Mouse (Mus musculus) stomach, embryonic 14.5 days (tissue): ENCODE results near the gene Klhl10. TPM values are rescaled to one million over a fixed set of nuclear protein-coding genes. Genes with fewer than 3 reads are reported as not detected.

Source experiments
- ATAC-seq: fragments of 200-750 bp; cut with Nextera tagmentation; 2 replicates; pipeline ENCODE4 v1.8.0; 2017; ENCODE audit warnings: low read depth, moderate TSS enrichment; ENCODE audit not compliant: insufficient number of reproducible peaks, insufficient read depth, low FRiP score
- H3K27ac ChIP-seq: fragments of 300-500 bp; sonication (generic); 2 replicates; pipeline ENCODE4 v1.5.1; 2014; ENCODE audit warnings: mild to moderate bottlenecking, low read length, moderate library complexity, mixed read lengths
- H3K27me3 ChIP-seq: fragments of 300-500 bp; sonication (generic); 2 replicates; pipeline ENCODE4 v1.6.1; 2014; ENCODE audit warnings: low read length, control low read depth, mixed read lengths; ENCODE audit not compliant: control insufficient read depth, insufficient read depth
- H3K36me3 ChIP-seq: fragments of 300-500 bp; sonication (generic); 2 replicates; pipeline ENCODE4 v1.6.1; 2014; ENCODE audit warnings: mild to moderate bottlenecking, control low read depth, low read length, moderate library complexity, mixed read lengths; ENCODE audit not compliant: control insufficient read depth, insufficient read depth
- H3K4me1 ChIP-seq: fragments of 300-500 bp; sonication (generic); 2 replicates; pipeline ENCODE4 v1.6.1; 2014; ENCODE audit warnings: low read length, control low read depth, mixed read lengths; ENCODE audit not compliant: control insufficient read depth, insufficient read depth
- H3K4me2 ChIP-seq: fragments of 300-500 bp; sonication (generic); replicated peaks from 2 replicates; pipeline ENCODE4 v1.6.1; 2014; ENCODE audit warnings: low read depth, low read length, control low read depth
- H3K4me3 ChIP-seq: fragments of 300-500 bp; sonication (generic); 2 replicates; pipeline ENCODE4 v1.5.1; 2014; ENCODE audit warnings: low read depth, low read length, control low read depth
- H3K9ac ChIP-seq: fragments of 300-500 bp; sonication (generic); replicated peaks from 2 replicates; pipeline ENCODE4 v1.6.1; 2014; ENCODE audit warnings: low read depth, mild to moderate bottlenecking, control low read depth, low read length, moderate library complexity, mixed read lengths
- H3K9me3 ChIP-seq: fragments of 300-500 bp; sonication (generic); 2 replicates; pipeline ENCODE4 v1.6.1; 2016; ENCODE audit warnings: low read depth, low read length, control low read depth; ENCODE audit not compliant: control insufficient read depth
- WGBS: fragments of 180-500 bp; shearing (Covaris S2); extraction: QIAGEN DNeasy Blood & Tissue Kit; methylation state at CpG from one replicate; pipeline ENCODE4 v1.1.7; 2014; 5-methylcytosine and 5-hydroxymethylcytosine counted together
- polyA plus RNA-seq: library from polyadenylated mRNA; unstranded; fragments of >200 nt; fragmentation: Nextera tagmentation; extraction: Ambion mirVana; gene quantifications from 2 replicates; pipeline ENCODE4 v1.2.1, GENCODE M21; 2014

The Klhl10 gene
- polyA plus RNA-seq, 1 experiment from 2014 or later = 0.52 TPM

- peak; percentile 93 for ATAC-seq
- H3K9ac ChIP-seq = peak within 1 kb of the TSS; percentile 72
- H3K4me1 ChIP-seq = peaks cover 38% of the 10 kb centered on the region
- H3K4me3 ChIP-seq = peak within 1 kb of the TSS; percentile 67
- peak within 1 kb of the TSS; percentile 88 for H3K27ac ChIP-seq
- H3K36me3 ChIP-seq = peaks cover 8% of the 10 kb centered on the region; the same call in 1 of the 2 replicates
- under 1% methylated on average over 80 of the region's 93 CpGs for WGBS
- H3K9me3 ChIP-seq = no peaks in the 10 kb centered on the region
- H3K4me2 ChIP-seq = peak within 1 kb of the TSS; percentile 79
- H3K27me3 ChIP-seq = no peaks in the 10 kb centered on the region
These were observed 27.4 kb upstream of the Klhl10 start, which contains the start of gene P3h4 for GRCm38 (mm10) chr11:100414021-100414913. Gene P3h4 (minus strand): TSS chr11:100414836.

DNA sequence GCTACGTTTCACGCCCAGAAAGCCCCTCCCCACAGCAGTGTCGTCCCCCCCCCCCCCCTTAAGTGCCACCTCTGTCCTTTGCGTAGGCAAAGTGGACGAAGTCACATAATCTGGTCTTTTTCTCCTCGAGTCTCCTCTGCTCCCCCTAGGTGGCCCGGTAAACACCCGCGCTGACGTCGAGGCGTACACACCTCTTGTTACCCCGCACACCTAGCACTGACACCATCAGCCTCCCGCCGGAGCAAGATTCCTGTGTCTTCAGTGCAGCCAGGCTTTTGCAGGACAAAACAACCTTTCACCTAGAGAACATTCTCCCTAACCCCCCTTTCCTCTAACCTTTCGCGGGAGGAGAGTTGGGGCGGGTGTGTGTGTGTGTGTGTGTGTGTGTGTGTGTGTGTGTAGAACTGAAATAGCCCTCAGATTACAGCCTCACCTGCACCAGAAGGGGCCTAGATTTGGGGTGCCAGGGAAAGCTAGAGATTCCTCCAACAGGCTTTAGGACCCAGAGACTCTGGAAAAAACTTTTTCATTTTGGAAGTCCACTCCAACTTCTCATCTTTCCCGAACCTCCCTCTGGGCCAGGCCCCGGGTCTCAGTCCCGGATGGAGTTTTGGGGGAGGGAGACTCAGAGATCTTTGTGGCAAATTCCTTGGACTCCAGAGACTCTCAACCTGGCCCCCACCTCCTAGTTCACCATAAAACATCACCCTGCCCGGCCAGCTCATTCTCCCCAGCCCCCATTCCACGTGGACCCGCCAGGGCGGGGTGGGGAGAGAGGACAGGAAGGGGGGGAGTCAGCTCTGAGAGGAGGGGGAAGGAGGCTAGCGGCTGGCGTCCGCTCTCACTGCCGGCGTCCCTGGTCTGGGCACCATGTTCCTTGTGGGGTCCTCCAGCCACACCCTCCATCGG is 26.5 kb upstream of the Klhl10 start, which contains the start of gene Fkbp10:
Fkbp10 (plus strand) TSS at position 784 of the 909 bp plus-strand sequence.
- peaks cover 38% of the 10 kb centered on the region for H3K4me1 ChIP-seq

GRCm38 (mm10) chr11:100421537-100421936 is 20.2 kb upstream of the Klhl10 start:
- no peak overlapping the region for H3K27ac ChIP-seq
- H3K9ac ChIP-seq = no peak overlapping the region
- H3K36me3 ChIP-seq = peaks cover 18% of the 10 kb centered on the region; the same call in 1 of the 2 replicates
- peaks cover 10% of the 10 kb centered on the region; the same call in 1 of the 2 replicates for H3K4me1 ChIP-seq
- no peak overlapping the region for H3K4me2 ChIP-seq
- H3K4me3 ChIP-seq = no peak overlapping the region
- WGBS = 73% methylated on average over 8 of the region's 8 CpGs
- H3K9me3 ChIP-seq = no peaks in the 10 kb centered on the region
- no peaks in the 10 kb centered on the region for H3K27me3 ChIP-seq
- no peak for ATAC-seq

More for the DNA sequence above, 26.5 kb upstream of the Klhl10 start, which contains the start of gene Fkbp10:
- Histone ChIP-seq H3K9me3 (no peaks in the 10 kb centered on the region), H3K4me2 (peak within 1 kb of the TSS; percentile 79), H3K4me3 (peak within 1 kb of the TSS; percentile 67), H3K27me3 (no peaks in the 10 kb centered on the region), H3K9ac (peak within 1 kb of the TSS; percentile 72), H3K27ac (peak within 1 kb of the TSS; percentile 88), H3K36me3 (peaks cover 7% of the 10 kb centered on the region; the same call in 1 of the 2 replicates)
- WGBS = under 1% methylated on average over 24 of the region's 31 CpGs
- peak; percentile 50 for ATAC-seq

GRCm38 (mm10) chr11:100423836-100424235 is 17.9 kb upstream of the Klhl10 start:
- H3K4me1 ChIP-seq = no peaks in the 10 kb centered on the region
- WGBS = 88% methylated on average over 7 of the region's 7 CpGs
- no peak overlapping the region for H3K27ac ChIP-seq
- no peak overlapping the region for H3K9ac ChIP-seq
- peaks cover 18% of the 10 kb centered on the region; the same call in 1 of the 2 replicates for H3K36me3 ChIP-seq
- H3K9me3 ChIP-seq = no peaks in the 10 kb centered on the region
- ATAC-seq = no peak
- no peak overlapping the region for H3K4me2 ChIP-seq
- H3K4me3 ChIP-seq = no peak overlapping the region
- H3K27me3 ChIP-seq = no peaks in the 10 kb centered on the region

- Histone ChIP-seq H3K4me2 (no peak overlapping the region), H3K27ac (no peak overlapping the region), H3K4me1 (no peaks in the 10 kb centered on the region), H3K36me3 (peaks cover 27% of the 10 kb centered on the region; the same call in 1 of the 2 replicates), H3K27me3 (no peaks in the 10 kb centered on the region), H3K9me3 (no peaks in the 10 kb centered on the region), H3K9ac (no peak overlapping the region), H3K4me3 (no peak overlapping the region)
- 13% methylated on average over 7 of the region's 7 CpGs for WGBS
- ATAC-seq = no peak
These were observed 15.9 kb upstream of the Klhl10 start for GRCm38 (mm10) chr11:100425851-100426250.

DNA sequence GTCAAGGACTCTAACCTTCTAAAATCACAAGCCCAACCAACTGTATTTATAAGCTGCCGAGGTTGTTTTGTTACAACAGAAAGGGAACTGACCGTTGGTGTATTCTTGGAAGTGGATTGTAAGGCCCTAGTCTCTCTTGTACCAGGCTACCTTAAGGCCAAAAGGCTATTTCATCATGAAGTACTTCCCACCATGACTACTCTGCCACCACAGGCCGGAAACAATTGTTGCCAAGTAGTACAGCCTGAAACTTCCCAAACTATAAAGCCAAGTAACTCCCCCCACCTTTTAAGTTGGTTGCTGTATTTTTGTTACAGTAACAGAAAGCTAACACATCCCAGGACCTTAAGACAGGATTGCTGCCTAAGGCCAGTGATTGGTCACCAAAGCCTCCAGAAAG is 14.9 kb upstream of the Klhl10 start:
- 88% methylated on average over 3 of the region's 3 CpGs for WGBS
- H3K9ac ChIP-seq = no peak overlapping the region
- no peak for ATAC-seq
- H3K4me3 ChIP-seq = no peak overlapping the region
- peaks cover 24% of the 10 kb centered on the region; the same call in 1 of the 2 replicates for H3K36me3 ChIP-seq
- no peak overlapping the region for H3K27ac ChIP-seq
- no peak overlapping the region for H3K4me2 ChIP-seq
- no peaks in the 10 kb centered on the region for H3K9me3 ChIP-seq
- H3K4me1 ChIP-seq = no peaks in the 10 kb centered on the region
- no peaks in the 10 kb centered on the region for H3K27me3 ChIP-seq

GRCm38 (mm10) chr11:100428612-100429199 is 13.0 kb upstream of the Klhl10 start:
- Histone ChIP-seq H3K9me3 (no peaks in the 10 kb centered on the region), H3K4me1 (no peaks in the 10 kb centered on the region), H3K36me3 (peaks cover 23% of the 10 kb centered on the region; the same call in 1 of the 2 replicates), H3K27ac (no peak overlapping the region), H3K4me2 (no peak overlapping the region), H3K9ac (no peak overlapping the region), H3K27me3 (no peaks in the 10 kb centered on the region), H3K4me3 (no peak overlapping the region)
- 64% methylated on average over 9 of the region's 9 CpGs for WGBS
- ATAC-seq = no peak

GRCm38 (mm10) chr11:100430052-100430451 is 11.7 kb upstream of the Klhl10 start:
- H3K4me1 ChIP-seq = no peaks in the 10 kb centered on the region
- H3K27me3 ChIP-seq = no peaks in the 10 kb centered on the region
- no peak overlapping the region for H3K27ac ChIP-seq
- no peak overlapping the region for H3K4me3 ChIP-seq
- WGBS = 90% methylated on average over 7 of the region's 7 CpGs
- ATAC-seq = no peak
- H3K9ac ChIP-seq = no peak overlapping the region
- no peak overlapping the region for H3K4me2 ChIP-seq
- no peaks in the 10 kb centered on the region for H3K9me3 ChIP-seq
- H3K36me3 ChIP-seq = peaks cover 16% of the 10 kb centered on the region; the same call in 1 of the 2 replicates
